Mouse (Mus musculus) limb, embryonic 10.5 days (tissue): ENCODE data around the gene Plac9b. TPM values are rescaled to one million over a fixed set of nuclear protein-coding genes. Genes with fewer than 3 reads are reported as not detected.
"Not testable (repeated sequence)": the region's sequence is repeated elsewhere in the genome, so short reads cannot be mapped to it uniquely, and the experiment has no call there.

Experiments
- DNase-seq: peaks from one replicate; pipeline ENCODE4 v3.0.0-alpha.2; 2017; ENCODE audit warnings: low spot score
- H3K27ac ChIP-seq: fragments of 300-500 bp; sonication (generic); 2 replicates; pipeline ENCODE4 v1.5.1; 2016; ENCODE audit warnings: mild to moderate bottlenecking
- H3K27me3 ChIP-seq: fragments of 300-500 bp; sonication (generic); 2 replicates; pipeline ENCODE4 v1.6.1; 2016; ENCODE audit warnings: low read depth, mild to moderate bottlenecking; ENCODE audit not compliant: poor library complexity, severe bottlenecking
- H3K36me3 ChIP-seq: fragments of 300-500 bp; sonication (generic); 2 replicates; pipeline ENCODE4 v1.6.1; 2016; ENCODE audit warnings: mild to moderate bottlenecking, moderate library complexity
- H3K4me1 ChIP-seq: fragments of 300-500 bp; sonication (generic); 2 replicates; pipeline ENCODE4 v1.6.1; 2016
- H3K4me3 ChIP-seq: fragments of 300-500 bp; sonication (generic); 2 replicates; pipeline ENCODE4 v1.5.1; 2016; ENCODE audit warnings: mild to moderate bottlenecking, moderate library complexity
- H3K9me3 ChIP-seq: fragments of 300-500 bp; sonication (generic); replicated peaks from 2 replicates; pipeline ENCODE4 v1.6.1; 2016; ENCODE audit warnings: mild to moderate bottlenecking
- WGBS: fragments of 180-500 bp; shearing (Covaris S2); methylation state at CpG from one replicate; pipeline ENCODE4 v1.1.7; 2016; 5-methylcytosine and 5-hydroxymethylcytosine counted together
- polyA plus RNA-seq: library from polyadenylated mRNA; unstranded; fragments of >200 nt; fragmentation: Nextera tagmentation; extraction: Ambion mirVana; gene quantifications from 2 replicates; pipeline ENCODE4 v1.2.1, GENCODE M21; 2016

Gene Plac9b
- polyA plus RNA-seq, 1 experiment from 2014 or later: 0.19 TPM

- WGBS: no CpG with 5 or more reads among the region's 2 CpGs
- H3K27ac ChIP-seq, DNase-seq, H3K9me3 ChIP-seq, H3K27me3 ChIP-seq, H3K36me3 ChIP-seq, H3K4me3 ChIP-seq, H3K4me1 ChIP-seq: not testable (repeated sequence)
These were observed 35.2 kb downstream of the Plac9b start for GRCm38 (mm10) chr14:26147095-26147494.

- not testable (repeated sequence) for H3K27me3 ChIP-seq, H3K4me1 ChIP-seq, DNase-seq, H3K4me3 ChIP-seq, H3K9me3 ChIP-seq, H3K36me3 ChIP-seq, H3K27ac ChIP-seq
- no CpG with 5 or more reads among the region's 7 CpGs for WGBS
These were observed 63.2 kb downstream of the Plac9b start for GRCm38 (mm10) chr14:26119095-26119494.

DNA sequence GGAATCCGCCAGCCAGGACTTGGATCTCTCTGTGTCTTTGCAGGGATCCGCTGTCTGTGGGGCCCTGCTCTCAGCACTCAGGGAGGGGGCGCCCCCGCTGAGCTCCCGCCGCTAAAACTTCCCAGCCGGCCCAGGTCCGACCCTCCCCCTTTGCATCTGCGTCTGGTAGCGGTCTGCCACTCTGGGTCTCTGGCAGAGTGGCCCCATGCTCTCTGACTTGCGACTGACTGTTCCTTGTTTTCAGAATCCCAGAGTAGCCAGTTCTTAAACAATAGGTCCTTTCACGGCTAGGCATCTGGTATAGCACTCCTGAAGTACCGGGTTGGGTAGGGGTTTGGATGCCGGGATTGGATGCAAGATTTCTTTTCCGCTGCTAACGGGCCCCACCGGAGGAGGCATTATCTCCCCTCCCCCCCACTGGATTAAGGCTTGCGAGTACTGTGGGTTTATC, 63.7 kb downstream of the Plac9b start:
- H3K27me3 ChIP-seq, H3K4me1 ChIP-seq, H3K27ac ChIP-seq, H3K9me3 ChIP-seq, H3K4me3 ChIP-seq, DNase-seq, H3K36me3 ChIP-seq: not testable (repeated sequence)
- WGBS: no CpG with 5 or more reads among the region's 18 CpGs

- not testable (repeated sequence) for H3K4me1 ChIP-seq, H3K36me3 ChIP-seq, H3K4me3 ChIP-seq, DNase-seq, H3K27ac ChIP-seq, H3K9me3 ChIP-seq, H3K27me3 ChIP-seq
- WGBS: no CpG with 5 or more reads among the region's 7 CpGs
These were observed 64.1 kb downstream of the Plac9b start, which contains the start of gene Duxbl2 for GRCm38 (mm10) chr14:26118150-26118549. Gene Duxbl2, plus strand, starts transcription at chr14:26118349.

Other genes with a start within 250 kb of the Plac9b start
- not detected in 2 replicates for gene Cphx1, start 244.2 kb downstream of the Plac9b start, polyA plus RNA-seq
- gene Duxbl1, start 203.9 kb downstream of the Plac9b start, polyA plus RNA-seq: 1.8 and 3.8 TPM in 2 replicates
- not detected in 2 replicates for gene Gm9780, start 139.8 kb downstream of the Plac9b start, polyA plus RNA-seq
- 16.8 and 22.5 TPM in 2 replicates for gene Tmem254c, start 115.1 kb downstream of the Plac9b start, polyA plus RNA-seq
- gene Cphx2, start 101.0 kb downstream of the Plac9b start, polyA plus RNA-seq: not detected in 2 replicates
- not detected in 2 replicates for gene Cphx3, start 100.2 kb downstream of the Plac9b start, polyA plus RNA-seq
- 0.49 TPM in 1 of 2 replicates, not detected in the other for gene Duxbl2, start 64.1 kb downstream of the Plac9b start, polyA plus RNA-seq
- gene Tmem254b, start 24.6 kb upstream of the Plac9b start, polyA plus RNA-seq: 11.3 and 16.9 TPM in 2 replicates
- 2.3 and 3.1 TPM in 2 replicates for gene Duxbl3, start 75.5 kb upstream of the Plac9b start, polyA plus RNA-seq